Mouse (Mus musculus) CH12.LX (cell line): ENCODE data around the gene Gng4. TPM values are rescaled to one million over a fixed set of nuclear protein-coding genes. Genes with fewer than 3 reads are reported as not detected.

ENCODE experiments used
- DNase-seq: peaks from one replicate; pipeline ENCODE4 v3.0.0-alpha.2; 2013; ENCODE audit errors: extremely low read depth
- H3K27ac ChIP-seq: 2 replicates; pipeline ENCODE4 v1.5.1; 2012; ENCODE audit warnings: low read depth, mild to moderate bottlenecking, control low read depth, moderate library complexity; ENCODE audit not compliant: insufficient read depth
- H3K27me3 ChIP-seq: replicated peaks from 2 replicates; pipeline ENCODE3; 2012; ENCODE audit warnings: inconsistent platforms
- H3K36me3 ChIP-seq, 2 experiments: replicated peaks in 1 of 2; 2 replicates each; pipeline versions ENCODE3 to v1.6.1; 2012; ENCODE audit warnings: inconsistent platforms in 1 of 2, low read length in 1 of 2, mild to moderate bottlenecking in 1 of 2, mixed read lengths in 1 of 2, moderate library complexity in 1 of 2; ENCODE audit not compliant: control insufficient read depth in 1 of 2, insufficient read depth in 1 of 2
- H3K4me1 ChIP-seq, 2 experiments: 2 replicates each; pipeline ENCODE4 v1.6.1; 2012; ENCODE audit warnings: inconsistent platforms in 1 of 2, moderate library complexity in 1 of 2; ENCODE audit not compliant: insufficient read depth in 2 of 2, control insufficient read depth in 1 of 2
- H3K4me2 ChIP-seq: 2 replicates; pipeline ENCODE4 v1.6.1; 2012; ENCODE audit warnings: low read depth, mild to moderate bottlenecking, control low read depth; ENCODE audit not compliant: poor library complexity, insufficient read depth, severe bottlenecking
- H3K4me3 ChIP-seq, 3 experiments: fragments of 150-350 bp in 1 of 3; sonication (generic) in 1 of 3; replicated peaks in 1 of 3; 2 replicates each; pipeline versions ENCODE3 to v1.5.1; 2011 to 2012; ENCODE audit warnings: low read depth in 2 of 3, low read length in 2 of 3, mild to moderate bottlenecking in 2 of 3, moderate library complexity in 2 of 3, control low read depth in 1 of 3, improper control_type of control experiment in 1 of 3, inconsistent platforms in 1 of 3, mixed read lengths in 1 of 3; ENCODE audit not compliant: poor library complexity in 1 of 3
- H3K79me2 ChIP-seq: replicated peaks from 2 replicates; pipeline ENCODE4 v1.6.1; 2012; ENCODE audit warnings: mild to moderate bottlenecking, moderate library complexity; ENCODE audit not compliant: control insufficient read depth, poor library complexity, insufficient read depth, severe bottlenecking; ENCODE audit errors: extremely low read depth
- H3K9ac ChIP-seq: 2 replicates; pipeline ENCODE4 v1.6.1; 2012; ENCODE audit warnings: low read depth, mild to moderate bottlenecking, control low read depth, moderate library complexity; ENCODE audit not compliant: insufficient read depth
- H3K9me3 ChIP-seq: replicated peaks from 2 replicates; pipeline ENCODE3; 2012; ENCODE audit warnings: low read length, inconsistent platforms, mixed read lengths
- BHLHE40 ChIP-seq: IDR thresholded peaks from 2 replicates; pipeline ENCODE4 v1.6.1; 2011; ENCODE audit warnings: mild to moderate bottlenecking, low read depth, low read length, improper control_type of control experiment
- CHD2 ChIP-seq: IDR thresholded peaks from 2 replicates; pipeline ENCODE4 v1.6.1; 2011; ENCODE audit warnings: low read length, improper control_type of control experiment
- E2F4 ChIP-seq: IDR thresholded peaks from 2 replicates; pipeline ENCODE4 v1.6.1; 2011; ENCODE audit warnings: low read depth, low read length, improper control_type of control experiment; ENCODE audit not compliant: insufficient replicate concordance
- EP300 ChIP-seq: IDR thresholded peaks from 2 replicates; pipeline ENCODE4 v1.6.1; 2011; ENCODE audit warnings: low read length, improper control_type of control experiment
- ETS1 ChIP-seq: conservative IDR thresholded peaks from 2 replicates; pipeline ENCODE4 v1.6.1; 2012; ENCODE audit warnings: low read depth, mild to moderate bottlenecking, inconsistent platforms, low read length, improper control_type of control experiment, moderate library complexity
- HCFC1 ChIP-seq: IDR thresholded peaks from 2 replicates; pipeline ENCODE4 v1.6.1; 2012; ENCODE audit warnings: low read depth, mild to moderate bottlenecking, inconsistent platforms, low read length, improper control_type of control experiment
- IRF4 ChIP-seq: IDR thresholded peaks from 2 replicates; pipeline ENCODE4 v1.6.1; 2014; ENCODE audit warnings: low read depth, mild to moderate bottlenecking, inconsistent platforms, low read length, improper control_type of control experiment
- JUN ChIP-seq: IDR thresholded peaks from 2 replicates; pipeline ENCODE4 v1.6.1; 2011; ENCODE audit warnings: low read depth, mild to moderate bottlenecking, low read length, improper control_type of control experiment, moderate library complexity; ENCODE audit not compliant: insufficient read depth
- JUND ChIP-seq: conservative IDR thresholded peaks from 2 replicates; pipeline ENCODE4 v1.6.1; 2011; ENCODE audit warnings: low read depth, low read length, improper control_type of control experiment
- KAT2A ChIP-seq: IDR thresholded peaks from 2 replicates; pipeline ENCODE4 v1.6.1; 2012; ENCODE audit warnings: low read length, improper control_type of control experiment, inconsistent platforms; ENCODE audit not compliant: insufficient replicate concordance
- MAFK ChIP-seq: IDR thresholded peaks from 2 replicates; pipeline ENCODE4 v1.6.1; 2011; ENCODE audit warnings: low read length, improper control_type of control experiment; ENCODE audit not compliant: insufficient replicate concordance
- MAX ChIP-seq: IDR thresholded peaks from 2 replicates; pipeline ENCODE4 v1.6.1; 2011; ENCODE audit warnings: low read length, improper control_type of control experiment
- MAZ ChIP-seq: IDR thresholded peaks from 2 replicates; pipeline ENCODE4 v1.6.1; 2012; ENCODE audit warnings: low read depth, mild to moderate bottlenecking, inconsistent platforms, low read length, improper control_type of control experiment, moderate library complexity
- MEF2A ChIP-seq: IDR thresholded peaks from 2 replicates; pipeline ENCODE4 v1.6.1; 2014; ENCODE audit warnings: low read depth, mild to moderate bottlenecking, inconsistent platforms, low read length, improper control_type of control experiment, borderline replicate concordance
- MXI1 ChIP-seq: IDR thresholded peaks from 2 replicates; pipeline ENCODE4 v1.6.1; 2011; ENCODE audit warnings: mild to moderate bottlenecking, low read depth, low read length, improper control_type of control experiment
- MYC ChIP-seq: IDR thresholded peaks from 2 replicates; pipeline ENCODE4 v1.6.1; 2011; ENCODE audit warnings: low read depth, mild to moderate bottlenecking, improper control_type of control experiment, low read length
- NRF1 ChIP-seq: IDR thresholded peaks from 2 replicates; pipeline ENCODE4 v1.6.1; 2014; ENCODE audit warnings: low read depth, mild to moderate bottlenecking, inconsistent platforms, low read length, improper control_type of control experiment, moderate library complexity
- PAX5 ChIP-seq: IDR thresholded peaks from 2 replicates; pipeline ENCODE4 v1.6.1; 2012; ENCODE audit warnings: low read length, inconsistent platforms, mixed read lengths
- POLR2AphosphoS2 ChIP-seq: IDR thresholded peaks from 2 replicates; pipeline ENCODE4 v1.6.1; 2011; ENCODE audit warnings: low read depth, low read length, improper control_type of control experiment
- RCOR1 ChIP-seq: conservative IDR thresholded peaks from 2 replicates; pipeline ENCODE4 v1.6.1; 2012; ENCODE audit warnings: low read depth, mild to moderate bottlenecking, inconsistent platforms, low read length, improper control_type of control experiment
- SIN3A ChIP-seq: IDR thresholded peaks from 2 replicates; pipeline ENCODE4 v1.6.1; 2012; ENCODE audit warnings: low read length, improper control_type of control experiment, inconsistent platforms
- TBP ChIP-seq: conservative IDR thresholded peaks from 2 replicates; pipeline ENCODE4 v1.6.1; 2011; ENCODE audit warnings: low read depth, low read length, improper control_type of control experiment
- UBTF ChIP-seq: IDR thresholded peaks from 2 replicates; pipeline ENCODE4 v1.6.1; 2012; ENCODE audit warnings: low read depth, mild to moderate bottlenecking, inconsistent platforms, low read length, improper control_type of control experiment, moderate library complexity
- USF1 ChIP-seq: IDR thresholded peaks from 2 replicates; pipeline ENCODE4 v1.6.1; 2014; ENCODE audit warnings: low read depth, mild to moderate bottlenecking, inconsistent platforms, low read length, improper control_type of control experiment
- USF2 ChIP-seq: conservative IDR thresholded peaks from 2 replicates; pipeline ENCODE4 v1.6.1; 2011; ENCODE audit warnings: low read depth, low read length, improper control_type of control experiment
- ZNF384 ChIP-seq: IDR thresholded peaks from 2 replicates; pipeline ENCODE4 v1.6.1; 2012; ENCODE audit warnings: low read depth, low read length, improper control_type of control experiment, inconsistent platforms
- dilution Hi-C: fragments of 300-500 bp; cut with MboI; formaldehyde crosslinking; loops from 2 replicates; pipeline ENCODE4 v1.14.3; 2020; ENCODE audit warnings: low sequenced_read_pairs; ENCODE audit not compliant: extremely low pct_unique_long_range_greater_than_20kb, extremely low pct_ligation_motif_present
- in situ Hi-C: fragments of 300-500 bp; cut with MboI; formaldehyde crosslinking; loops from 3 replicates; pipeline ENCODE4 v1.14.3; 2019; ENCODE audit warnings: low sequenced_read_pairs, low pct_ligation_motif_present, low pct_unique_long_range_greater_than_20kb, mixed read lengths
- polyA plus RNA-seq: library from polyadenylated mRNA; unstranded; fragments of >175 nt; gene quantifications from 2 replicates; pipeline ENCODE4 v1.2.1, GENCODE M21; 2012; ENCODE audit warnings: low read depth; ENCODE audit not compliant: insufficient read length
- total RNA-seq, 2 experiments: library from RNA; depleted of rRNA; stranded (reverse); fragments of 300-350 nt in 1 of 2; fragments of >200 nt in 1 of 2; gene quantifications; 2 replicates each; pipeline ENCODE4 v1.2.3; 2012 to 2014

Gng4 gene
- total and polyA plus RNA-seq, 3 experiments = not detected

DNA sequence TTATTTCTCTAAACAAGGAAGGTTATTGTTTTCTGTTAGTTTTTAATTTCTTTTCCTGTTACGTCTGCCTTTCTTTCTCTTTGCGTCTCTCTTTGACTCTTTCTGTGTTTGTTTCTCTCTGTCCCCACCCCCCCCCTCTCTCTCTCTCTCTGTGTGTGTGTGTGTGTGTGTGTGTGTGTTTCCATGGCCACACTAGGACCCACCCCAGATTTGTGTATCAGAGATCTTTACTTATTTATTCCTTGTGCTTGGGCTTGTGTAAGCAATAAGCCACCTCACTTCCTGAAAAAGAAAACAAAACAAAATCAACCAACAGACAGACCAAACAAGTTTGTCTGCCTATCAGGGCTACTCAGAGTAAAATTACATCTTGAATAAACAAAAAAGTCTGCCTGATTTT is 82.5 kb downstream of the Gng4 start:
- no peak overlapping the region for H3K27ac ChIP-seq
- dilution Hi-C loops = no loop called here
- TF ChIP-seq MXI1 (no peak), ETS1 (no peak), USF1 (no peak), CHD2 (no peak), MAZ (no peak), SIN3A (no peak), ZNF384 (no peak), JUN (no peak), JUND (no peak), E2F4 (no peak), UBTF (no peak), BHLHE40 (no peak), TBP (no peak), MAFK (no peak)

DNA sequence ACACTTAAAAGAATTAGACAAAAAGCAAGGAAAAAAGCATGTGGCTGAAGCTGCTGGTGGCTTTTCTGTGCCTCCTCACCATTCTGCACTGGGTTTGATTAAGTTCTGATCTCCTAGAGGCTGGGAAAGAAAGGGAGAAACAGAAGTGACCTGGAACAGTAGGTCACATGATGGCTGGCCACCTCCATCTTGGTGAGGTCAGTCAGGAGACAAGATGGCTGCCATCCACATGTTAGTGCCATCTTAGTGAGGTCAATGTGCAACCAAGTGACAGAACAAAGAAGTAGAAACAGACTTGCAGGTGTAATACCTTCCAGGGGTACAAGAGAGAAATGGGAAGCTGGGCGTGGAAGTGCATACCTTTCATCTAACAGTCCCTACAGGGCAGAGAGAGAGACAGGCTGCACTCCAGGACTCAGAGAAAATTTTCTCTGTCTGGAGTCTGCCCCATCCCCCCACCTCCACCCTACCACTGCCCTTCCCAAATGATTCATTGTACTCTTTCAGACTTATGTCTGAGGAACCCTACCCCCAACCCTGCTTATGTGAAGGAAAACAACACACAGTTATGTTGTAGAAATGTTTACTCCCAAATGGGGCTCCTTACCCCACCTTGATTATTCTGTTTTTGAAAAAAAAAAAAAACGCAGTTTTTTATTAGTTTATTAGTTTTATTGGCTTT is 83.4 kb downstream of the Gng4 start:
- Histone ChIP-seq H3K4me1 (peaks cover 0 to 5% of the 10 kb centered on the region in 2 experiments; a peak in 2 of 4 replicates), H3K36me3 (no peaks in the 10 kb centered on the region), H3K27me3 (no peaks in the 10 kb centered on the region), H3K27ac (no peak overlapping the region), H3K9ac (no peak overlapping the region), H3K4me3 (no peak overlapping the region), H3K9me3 (no peaks in the 10 kb centered on the region), H3K79me2 (no peaks in the 10 kb centered on the region), H3K4me2 (no peak overlapping the region)
- in situ Hi-C loops = loop anchor here (5.0 kb wide), 1 partner anchor 350 kb away; no protein-coding TSS in a partner anchor
- dilution Hi-C loops = no loop called here
- no peak for TF ChIP-seq MEF2A
- peak; percentile 86 for TF ChIP-seq HCFC1
- no peak for TF ChIP-seq POLR2AphosphoS2
- peak; percentile 52; the same call in 1 of the 2 replicates for TF ChIP-seq MAX
- TF ChIP-seq NRF1 = peak; percentile 83
- peak; percentile 96 for TF ChIP-seq RCOR1
- peak; percentile 31; the same call in 1 of the 2 replicates for TF ChIP-seq ZNF384
- TF ChIP-seq KAT2A = peak; percentile 59; the same call in 1 of the 2 replicates
- TF ChIP-seq USF1 = peak; percentile 72
- TF ChIP-seq PAX5 = no peak
- TF ChIP-seq MYC = 0 out of 2 replicates have a peak, but pooled peaks have one; percentile 32
- no peak for TF ChIP-seq EP300
- TF ChIP-seq USF2 = peak; percentile 68
- no peak for TF ChIP-seq IRF4
- TF ChIP-seq JUND = no peak
- TF ChIP-seq BHLHE40 = no peak
- peak; percentile 51 for DNase-seq

More for the DNA sequence above, 82.5 kb downstream of the Gng4 start:
- no peaks in the 10 kb centered on the region for H3K79me2 ChIP-seq
- H3K4me1 ChIP-seq = peaks cover 0 to 5% of the 10 kb centered on the region in 2 experiments; a peak in 2 of 4 replicates
- no peaks in the 10 kb centered on the region for H3K27me3 ChIP-seq
- no peaks in the 10 kb centered on the region for H3K36me3 ChIP-seq
- no peaks in the 10 kb centered on the region for H3K9me3 ChIP-seq
- H3K4me3 ChIP-seq = no peak overlapping the region
- in situ Hi-C loops = loop anchor here (5.0 kb wide), 1 partner anchor 349 kb away; no protein-coding TSS in a partner anchor
- H3K4me2 ChIP-seq = no peak overlapping the region
- no peak overlapping the region for H3K9ac ChIP-seq
- DNase-seq = no peak
